Mouse (Mus musculus): Measurements from ENCODE around the gene Smco1. TPM values are rescaled to one million over a fixed set of nuclear protein-coding genes. Genes with fewer than 3 reads are reported as not detected.
"Not testable (repeated sequence)": the region's sequence is repeated elsewhere in the genome, so short reads cannot be mapped to it uniquely, and the experiment has no call there.

Smco1 gene
- total and polyA plus RNA-seq, 2 experiments, result not detected

DNA sequence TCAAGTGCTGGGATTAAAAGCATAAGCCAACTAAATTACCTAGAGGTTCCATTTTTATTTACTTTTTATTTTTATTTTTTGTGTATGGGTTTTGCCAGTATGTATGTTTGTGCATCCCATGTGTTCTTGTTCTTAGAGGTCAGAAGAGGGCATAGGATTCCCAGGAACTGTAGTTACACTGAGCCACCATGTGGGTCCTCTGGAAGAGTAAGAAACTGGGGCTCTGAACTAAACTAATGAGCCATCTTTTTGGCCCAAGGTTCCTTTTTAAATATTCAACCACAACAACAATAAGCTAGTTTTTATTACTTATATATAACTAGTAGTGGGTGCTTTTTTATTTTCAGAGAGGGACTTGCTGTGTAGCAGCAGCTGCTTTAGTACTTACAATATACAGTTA is 11.3 kb downstream of the Smco1 start:
- TF ChIP-seq CTCF (IDR thresholded peaks at IDR 0.05; ENCODE audit: low read depth, low read length) (no peak), POLR2A (IDR thresholded peaks at IDR 0.05; ENCODE audit: extremely low read depth, insufficient read depth, low read length) (no peak)
- no peak overlapping the region for H3K4me3 ChIP-seq (ENCODE audit: insufficient read depth, low read depth, low read length)
- H3K4me1 ChIP-seq (ENCODE audit: control insufficient read depth, insufficient read depth, low read length), result peaks cover 3% of the 10 kb centered on the region
- H3K79me2 ChIP-seq (ENCODE audit: control insufficient read depth, insufficient read depth, low read length), result peaks cover 5% of the 10 kb centered on the region; the same call in 1 of the 2 replicates
- no peaks in the 10 kb centered on the region for H3K27me3 ChIP-seq (ENCODE audit: control insufficient read depth, insufficient read depth, low read length)
- no peak overlapping the region for H3K9ac ChIP-seq (ENCODE audit: low read depth, low read length)
- no peak overlapping the region for H3K27ac ChIP-seq (replicated peaks; ENCODE audit: insufficient read depth, low read depth, low read length)
- peaks cover 34% of the 10 kb centered on the region for H3K36me3 ChIP-seq (ENCODE audit: control insufficient read depth, insufficient read depth, low read length)
- no peak for DNase-seq (ENCODE audit: extremely low read depth, low read depth, low spot score)

DNA sequence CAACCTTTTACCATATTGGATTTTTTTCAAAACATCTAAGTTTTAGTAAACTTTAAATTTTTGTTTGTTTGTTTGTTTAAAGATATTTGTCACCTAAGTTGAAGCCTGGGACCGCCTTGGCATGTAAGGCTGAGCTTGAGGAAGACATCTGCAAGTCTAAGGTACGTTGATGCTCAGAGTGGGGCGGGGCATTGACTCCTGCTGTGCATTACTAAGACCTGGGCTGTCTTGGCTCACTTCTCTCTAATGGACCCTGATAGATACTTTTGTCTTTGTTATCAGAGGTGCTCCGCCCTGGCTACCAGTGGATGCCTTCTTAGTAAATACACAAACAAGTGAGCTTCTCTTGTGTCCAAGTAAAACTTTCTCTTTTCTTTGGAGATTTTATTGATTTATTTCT is 20.6 kb downstream of the Smco1 start:
- Histone ChIP-seq H3K79me2 (ENCODE audit: control insufficient read depth, insufficient read depth, low read length) (no peaks in the 10 kb centered on the region), H3K27ac (replicated peaks; ENCODE audit: insufficient read depth, low read depth, low read length) (no peak overlapping the region), H3K4me3 (ENCODE audit: insufficient read depth, low read depth, low read length) (no peak overlapping the region), H3K36me3 (ENCODE audit: control insufficient read depth, insufficient read depth, low read length) (peaks cover 39% of the 10 kb centered on the region), H3K9ac (ENCODE audit: low read depth, low read length) (no peak overlapping the region), H3K27me3 (ENCODE audit: control insufficient read depth, insufficient read depth, low read length) (no peaks in the 10 kb centered on the region), H3K4me1 (ENCODE audit: control insufficient read depth, insufficient read depth, low read length) (no peaks in the 10 kb centered on the region)
- TF ChIP-seq CTCF (IDR thresholded peaks at IDR 0.05; ENCODE audit: low read depth, low read length) (no peak), POLR2A (IDR thresholded peaks at IDR 0.05; ENCODE audit: extremely low read depth, insufficient read depth, low read length) (no peak)
- 97% methylated on average over 4 of the region's 4 CpGs for WGBS
- DNase-seq (ENCODE audit: extremely low read depth, low read depth, low spot score), result no peak

DNA sequence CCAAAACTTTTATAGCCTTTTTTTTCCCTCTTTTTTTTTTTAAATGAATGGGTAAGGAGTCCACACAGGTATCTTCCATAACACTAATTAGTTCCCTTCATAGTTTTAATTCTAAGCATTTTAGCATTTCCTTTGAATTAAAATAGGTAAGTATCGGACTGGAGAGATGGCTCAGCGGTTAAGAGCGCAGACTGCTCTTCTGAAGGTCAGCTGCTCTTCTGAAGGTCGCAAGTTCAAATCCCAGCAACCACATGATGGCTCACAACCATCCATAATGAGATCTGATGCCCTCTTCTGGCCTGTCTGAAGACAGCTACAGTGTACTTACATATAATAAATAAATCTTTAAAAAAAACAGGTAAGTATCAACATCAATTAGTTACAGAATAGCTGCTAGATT is 28.3 kb downstream of the Smco1 start:
- H3K79me2 ChIP-seq (ENCODE audit: control insufficient read depth, insufficient read depth, low read length); H3K4me1 ChIP-seq (ENCODE audit: control insufficient read depth, insufficient read depth, low read length); H3K27me3 ChIP-seq (ENCODE audit: control insufficient read depth, insufficient read depth, low read length); H3K9ac ChIP-seq (ENCODE audit: low read depth, low read length); H3K4me3 ChIP-seq (ENCODE audit: insufficient read depth, low read depth, low read length); H3K27ac ChIP-seq (replicated peaks; ENCODE audit: insufficient read depth, low read depth, low read length); DNase-seq (ENCODE audit: extremely low read depth, low read depth, low spot score): not testable (repeated sequence)
- 96% methylated on average over 4 of the region's 4 CpGs for WGBS
- H3K36me3 ChIP-seq (ENCODE audit: control insufficient read depth, insufficient read depth, low read length), result peaks cover 31% of the 10 kb centered on the region

DNA sequence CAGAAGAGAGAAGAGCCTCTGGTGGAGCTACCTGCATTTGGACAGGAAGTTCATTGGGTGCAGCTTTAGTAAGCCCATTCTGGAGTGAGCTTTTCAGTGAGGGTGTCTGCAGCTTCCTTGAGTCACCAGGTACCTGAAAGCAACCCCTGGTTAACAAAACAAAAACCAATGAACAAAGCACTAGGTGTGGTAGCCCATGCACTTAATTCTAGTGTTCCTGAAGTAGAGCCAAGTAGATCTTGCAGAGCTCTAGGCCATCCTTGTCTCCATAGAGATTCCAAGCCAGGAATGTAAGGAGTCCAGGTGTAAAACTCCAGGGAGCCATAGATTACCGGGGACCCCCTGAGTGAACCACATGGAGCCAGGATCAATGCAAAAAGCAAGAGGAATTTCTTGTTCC is 31.8 kb downstream of the Smco1 start:
- WGBS, result 83% methylated on average over 1 of the region's 1 CpGs
- Histone ChIP-seq H3K4me3 (ENCODE audit: insufficient read depth, low read depth, low read length) (no peak overlapping the region), H3K27me3 (ENCODE audit: control insufficient read depth, insufficient read depth, low read length) (no peaks in the 10 kb centered on the region), H3K27ac (replicated peaks; ENCODE audit: insufficient read depth, low read depth, low read length) (no peak overlapping the region), H3K4me1 (ENCODE audit: control insufficient read depth, insufficient read depth, low read length) (no peaks in the 10 kb centered on the region), H3K79me2 (ENCODE audit: control insufficient read depth, insufficient read depth, low read length) (no peaks in the 10 kb centered on the region), H3K36me3 (ENCODE audit: control insufficient read depth, insufficient read depth, low read length) (peaks cover 13% of the 10 kb centered on the region), H3K9ac (ENCODE audit: low read depth, low read length) (no peak overlapping the region)
- no peak for DNase-seq (ENCODE audit: extremely low read depth, low read depth, low spot score)
- TF ChIP-seq CTCF (IDR thresholded peaks at IDR 0.05; ENCODE audit: low read depth, low read length), result no peak
- no peak for TF ChIP-seq POLR2A (IDR thresholded peaks at IDR 0.05; ENCODE audit: extremely low read depth, insufficient read depth, low read length)

DNA sequence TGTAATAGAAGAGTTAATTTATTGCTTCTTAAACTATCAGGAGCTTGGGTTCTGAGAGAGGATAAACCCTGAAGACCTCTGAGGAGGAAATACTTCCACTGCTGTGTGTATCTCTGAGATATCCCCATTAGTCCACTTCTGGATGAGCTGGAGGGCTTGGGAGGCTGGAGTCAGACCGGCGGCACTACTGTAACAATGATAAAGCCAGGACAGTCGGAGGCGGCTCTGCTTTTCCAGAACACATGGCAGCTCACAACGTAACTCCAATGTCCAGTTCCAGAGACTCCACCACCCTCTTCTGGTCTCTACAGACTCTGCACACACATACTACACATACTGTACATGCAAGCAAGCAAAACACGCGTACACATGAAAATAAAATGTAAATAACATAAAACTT is 32.6 kb downstream of the Smco1 start:
- Histone ChIP-seq H3K4me1 (ENCODE audit: control insufficient read depth, insufficient read depth, low read length) (no peaks in the 10 kb centered on the region), H3K9ac (ENCODE audit: low read depth, low read length) (no peak overlapping the region), H3K79me2 (ENCODE audit: control insufficient read depth, insufficient read depth, low read length) (no peaks in the 10 kb centered on the region), H3K4me3 (ENCODE audit: insufficient read depth, low read depth, low read length) (no peak overlapping the region), H3K36me3 (ENCODE audit: control insufficient read depth, insufficient read depth, low read length) (peaks cover 7% of the 10 kb centered on the region), H3K27ac (replicated peaks; ENCODE audit: insufficient read depth, low read depth, low read length) (no peak overlapping the region), H3K27me3 (ENCODE audit: control insufficient read depth, insufficient read depth, low read length) (no peaks in the 10 kb centered on the region)
- WGBS, result 87% methylated on average over 7 of the region's 7 CpGs
- no peak for DNase-seq (ENCODE audit: extremely low read depth, low read depth, low spot score)
- TF ChIP-seq POLR2A (IDR thresholded peaks at IDR 0.05; ENCODE audit: extremely low read depth, insufficient read depth, low read length) (no peak), CTCF (IDR thresholded peaks at IDR 0.05; ENCODE audit: low read depth, low read length) (no peak)

DNA sequence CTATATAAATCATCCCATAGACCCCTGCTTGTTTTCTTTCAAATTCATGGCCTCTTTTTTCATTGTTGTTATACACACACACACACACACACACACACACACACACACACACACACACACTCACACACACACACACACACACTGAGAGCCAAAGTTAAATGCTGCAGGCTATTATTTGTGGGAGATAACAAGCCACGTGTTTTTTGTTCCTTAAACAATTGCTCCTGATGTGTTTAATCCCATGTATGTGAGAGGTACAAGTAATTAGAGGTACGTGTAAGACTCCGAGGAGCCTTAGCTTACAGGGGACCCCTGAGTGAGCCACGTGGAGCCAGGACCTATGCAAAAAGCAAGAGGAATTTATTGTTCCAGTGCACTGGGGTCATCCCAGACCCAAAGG is 40.7 kb downstream of the Smco1 start:
- no peak overlapping the region for H3K4me3 ChIP-seq (ENCODE audit: insufficient read depth, low read depth, low read length)
- H3K4me1 ChIP-seq (ENCODE audit: control insufficient read depth, insufficient read depth, low read length), result no peaks in the 10 kb centered on the region
- no peak for TF ChIP-seq CTCF (IDR thresholded peaks at IDR 0.05; ENCODE audit: low read depth, low read length)
- no peak for TF ChIP-seq POLR2A (IDR thresholded peaks at IDR 0.05; ENCODE audit: extremely low read depth, insufficient read depth, low read length)
- H3K36me3 ChIP-seq (ENCODE audit: control insufficient read depth, insufficient read depth, low read length), result no peaks in the 10 kb centered on the region
- no peak overlapping the region for H3K27ac ChIP-seq (replicated peaks; ENCODE audit: insufficient read depth, low read depth, low read length)
- no peak for DNase-seq (ENCODE audit: extremely low read depth, low read depth, low spot score)
- H3K27me3 ChIP-seq (ENCODE audit: control insufficient read depth, insufficient read depth, low read length), result no peaks in the 10 kb centered on the region
- WGBS, result 89% methylated on average over 4 of the region's 4 CpGs
- no peaks in the 10 kb centered on the region for H3K79me2 ChIP-seq (ENCODE audit: control insufficient read depth, insufficient read depth, low read length)
- H3K9ac ChIP-seq (ENCODE audit: low read depth, low read length), result no peak overlapping the region

Data from liver, adult 2 months (tissue).